Mouse (Mus musculus) right cerebral cortex, postnatal 4 days (tissue): ENCODE data around the gene Gabra5.

Experiments
- DNase-seq: peaks from one replicate; pipeline ENCODE4 v3.0.0-alpha.2; 2022

Gabra5 gene

DNA sequence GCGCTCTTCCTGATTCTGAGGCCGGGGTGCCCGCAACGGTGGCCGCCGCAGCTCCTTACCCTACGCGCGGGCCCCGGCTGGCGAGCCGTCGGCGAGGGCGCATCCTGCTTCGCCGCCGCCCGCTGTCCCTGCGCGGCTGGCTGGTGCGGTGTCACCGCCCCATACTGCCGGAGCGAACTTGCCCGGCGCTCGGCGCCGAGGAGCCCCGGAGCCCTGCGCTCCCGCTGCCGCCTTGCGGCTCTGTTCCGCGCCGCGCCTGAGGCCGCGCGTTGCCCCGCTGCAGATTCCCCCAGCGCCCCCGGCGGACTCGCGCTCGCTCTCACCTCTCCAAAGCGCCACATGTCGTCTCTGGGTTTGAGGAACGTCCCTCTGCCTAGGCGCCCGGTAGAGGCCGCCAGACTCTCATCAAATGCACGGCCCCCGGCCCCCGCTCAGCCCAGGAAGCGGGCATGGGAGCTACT lies at the start of gene Gabra5:
TSS of gene Gabra5 (minus strand) at position 379 of the 461 bp plus-strand sequence.
- DNase-seq, result peak; percentile 68

DNA sequence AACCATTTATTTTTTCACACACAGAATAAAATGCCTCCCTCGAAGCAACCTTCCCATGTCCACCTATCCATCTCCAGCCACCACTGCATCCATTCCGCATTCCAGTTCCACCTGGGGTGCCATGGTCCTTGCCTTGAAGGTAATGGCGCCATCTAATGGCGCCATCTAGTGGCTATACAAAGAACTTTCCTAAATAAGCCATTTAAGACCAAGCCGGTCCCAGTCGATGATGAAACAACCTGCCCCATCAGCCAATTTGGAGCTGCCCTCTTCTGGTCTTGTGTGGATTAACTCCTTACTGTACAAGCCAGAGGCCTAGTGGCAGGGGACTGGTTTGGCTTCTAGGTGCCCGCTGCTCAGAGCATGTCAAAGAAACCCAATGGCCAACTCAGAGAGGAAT lies 28.7 kb upstream of the Gabra5 start:
- DNase-seq, result no peak

- no peak for DNase-seq
These were observed 22.8 kb upstream of the Gabra5 start for GRCm38 (mm10) chr7:57532676-57533075.

DNA sequence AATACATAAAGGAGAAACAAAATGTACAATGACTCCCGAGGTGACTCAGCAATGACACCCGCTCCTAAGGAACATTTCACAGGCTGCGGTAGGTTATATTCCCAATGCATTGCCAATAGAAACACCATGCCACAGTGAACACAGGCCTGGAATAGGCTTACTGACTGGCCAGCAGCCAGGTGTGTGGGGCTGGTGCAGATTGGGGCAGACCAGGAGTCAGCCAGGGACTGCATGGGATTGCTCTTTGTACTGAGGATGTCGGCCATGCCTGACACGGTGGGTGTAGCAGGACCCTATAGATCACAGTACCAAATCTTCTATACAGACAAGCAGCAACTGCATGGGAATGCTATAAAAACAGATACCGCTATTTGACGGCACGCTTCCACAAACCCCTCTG lies 20.1 kb upstream of the Gabra5 start:
- no peak for DNase-seq

DNA sequence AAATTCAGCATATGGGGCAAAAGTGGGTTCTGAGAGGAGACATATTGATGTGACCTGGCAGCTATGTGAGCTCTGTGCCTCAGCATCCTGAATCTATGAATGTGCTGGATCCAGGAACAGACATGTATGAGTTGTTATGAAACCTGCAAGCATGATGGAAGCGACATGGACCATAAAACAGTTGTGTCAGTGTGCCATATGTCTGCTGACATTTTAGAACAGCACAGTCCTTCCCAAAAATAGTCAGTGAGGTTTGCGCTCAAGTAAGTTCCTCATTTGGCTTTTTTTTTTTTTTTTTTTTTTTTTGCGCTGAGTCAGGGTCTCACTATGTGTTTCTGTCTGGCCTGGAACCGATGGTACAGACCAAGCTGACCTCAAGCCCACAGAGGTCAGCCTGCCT lies 19.6 kb upstream of the Gabra5 start:
- DNase-seq, result no peak

GRCm38 (mm10) chr7:57512955-57513354 lies 3.1 kb upstream of the Gabra5 start:
- peak; percentile 40 for DNase-seq

DNA sequence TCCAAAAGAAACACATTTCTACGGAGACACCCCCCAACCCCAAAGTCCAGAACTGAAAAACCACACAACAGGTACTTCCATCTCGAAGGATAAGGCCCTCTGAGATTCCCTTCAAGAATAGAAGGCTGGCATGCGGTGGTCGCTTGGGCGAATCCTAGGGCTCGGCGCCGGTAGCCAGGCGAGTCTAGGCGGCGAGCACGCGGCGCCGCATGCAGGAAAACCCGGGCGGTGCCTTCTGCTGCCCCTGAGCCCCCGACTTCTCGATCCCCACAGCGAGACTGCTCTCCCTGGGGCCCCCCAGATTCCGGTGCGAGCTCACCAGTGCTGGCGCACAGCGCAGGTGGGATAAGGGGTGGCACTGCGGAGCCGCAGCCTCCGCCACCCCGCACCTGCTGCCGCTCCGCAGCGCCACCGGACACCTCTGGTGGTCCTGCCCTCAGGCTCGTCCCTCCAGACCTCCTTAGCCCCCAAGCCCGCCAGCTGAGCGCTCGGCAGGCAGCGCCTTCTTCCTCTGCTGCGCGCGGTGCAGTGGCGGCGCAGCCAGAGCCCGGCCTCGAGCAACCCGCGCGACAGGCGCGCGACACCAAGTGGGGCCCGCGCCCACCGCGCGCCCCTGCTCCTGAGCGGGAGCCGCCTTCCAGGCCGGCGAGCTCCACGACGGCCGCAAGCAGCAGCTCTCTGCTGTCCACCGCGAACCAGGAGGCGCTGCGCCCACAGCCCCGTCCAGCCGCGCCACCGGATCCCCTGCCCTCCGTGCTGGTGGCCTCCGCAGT lies 813 bp downstream of the Gabra5 start:
- DNase-seq, result peak; percentile 52

- DNase-seq, result no peak
These were observed 7.0 kb downstream of the Gabra5 start for GRCm38 (mm10) chr7:57502809-57503208.

- DNase-seq, result peak; percentile 42
These were observed 18.1 kb downstream of the Gabra5 start for GRCm38 (mm10) chr7:57491795-57492194.

DNA sequence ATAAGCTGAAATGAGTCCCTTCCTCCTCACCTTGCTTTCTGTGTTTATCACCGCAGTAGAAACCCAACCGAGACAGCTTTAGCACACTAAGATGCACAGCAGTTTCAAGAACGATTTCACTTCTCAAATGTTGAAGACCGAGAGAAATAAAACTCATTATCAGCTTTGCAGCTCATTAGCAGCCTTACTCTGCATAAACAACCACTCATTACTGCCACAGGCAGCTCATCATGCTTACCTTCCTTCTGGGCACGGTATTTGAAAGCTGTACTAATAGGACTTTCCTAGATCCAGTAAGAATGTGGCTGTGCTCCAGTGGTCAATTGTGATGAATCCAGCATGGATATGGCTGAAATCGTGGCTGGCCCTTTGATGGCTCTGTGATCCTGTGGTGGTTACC lies 23.0 kb downstream of the Gabra5 start:
- DNase-seq, result no peak

- no peak for DNase-seq
These were observed 27.0 kb downstream of the Gabra5 start for GRCm38 (mm10) chr7:57482896-57483295.

DNA sequence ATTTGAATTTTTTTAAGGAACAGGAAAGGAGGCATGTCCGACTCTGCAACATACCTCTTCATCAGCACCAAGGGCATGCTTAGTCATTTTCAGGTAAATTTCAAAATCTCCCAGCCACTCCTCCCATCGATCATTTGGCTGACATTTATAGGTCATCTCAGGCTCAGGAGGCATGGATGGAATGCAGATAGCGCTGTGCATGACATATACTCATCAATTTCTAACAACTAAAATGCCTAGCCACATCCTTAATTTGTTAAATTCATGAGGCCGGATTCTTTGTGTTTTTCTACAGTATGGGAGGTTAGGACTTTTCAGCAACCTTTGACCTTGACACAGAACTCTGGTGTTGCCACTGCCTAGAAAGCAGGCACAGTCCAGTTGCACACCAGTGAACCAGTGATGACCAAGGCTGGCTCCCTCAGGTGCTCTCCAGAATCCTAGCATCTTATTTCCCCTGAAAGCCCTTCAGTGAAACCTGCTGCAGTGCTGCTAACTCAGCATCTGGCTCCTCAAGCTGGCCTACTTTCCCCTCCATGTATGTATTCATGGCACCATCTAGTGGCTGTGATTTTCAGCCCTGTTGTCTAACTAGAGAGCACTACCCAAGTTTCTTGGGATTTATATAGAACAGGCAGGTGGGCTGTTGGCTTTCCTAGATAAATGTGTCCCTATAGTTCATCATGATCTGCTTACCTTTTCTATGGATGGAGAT lies 35.9 kb downstream of the Gabra5 start:
- DNase-seq, result peak; percentile 54

- no peak for DNase-seq
These were observed 38.5 kb downstream of the Gabra5 start for GRCm38 (mm10) chr7:57471316-57471715.

DNA sequence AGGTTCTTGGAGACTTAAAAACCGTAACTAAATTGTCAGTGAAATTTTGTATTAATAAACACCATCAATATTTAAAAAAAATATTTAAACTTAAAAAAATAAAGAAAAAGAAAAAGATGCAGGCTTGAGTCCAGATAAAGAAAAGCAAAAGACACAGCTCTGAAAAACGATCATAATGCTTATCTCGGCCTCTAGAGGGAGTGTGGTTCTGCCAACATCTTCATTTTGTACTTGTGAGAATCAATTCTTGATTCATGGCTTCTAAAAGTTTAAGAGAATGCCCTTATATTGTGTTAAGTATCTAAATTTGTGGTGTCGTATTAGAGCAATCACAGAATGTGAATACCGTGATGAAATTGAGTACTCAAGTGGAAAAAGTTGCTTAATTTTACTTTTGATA lies 49.5 kb downstream of the Gabra5 start:
- no peak for DNase-seq

GRCm38 (mm10) chr7:57448239-57448638 lies 61.6 kb downstream of the Gabra5 start:
- no peak for DNase-seq

DNA sequence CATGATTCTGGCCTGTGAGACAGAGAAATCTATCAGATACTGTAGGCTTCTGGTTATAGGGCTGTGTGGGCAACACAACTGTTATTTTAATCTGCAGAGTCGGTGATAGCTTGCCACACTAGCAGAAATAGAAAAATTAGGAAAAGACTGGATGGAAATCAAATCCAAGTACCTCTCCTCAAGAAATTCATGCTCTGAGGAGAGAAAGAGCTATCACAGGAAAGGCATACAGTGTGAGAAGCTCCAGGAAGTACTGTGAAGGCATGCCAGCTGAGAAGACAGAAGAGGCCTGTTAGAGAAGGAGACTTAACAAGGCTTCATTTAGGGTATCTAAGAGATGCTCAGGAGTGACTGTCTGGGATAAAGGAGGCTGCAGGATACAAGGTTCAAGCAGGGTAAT lies 87.2 kb downstream of the Gabra5 start:
- DNase-seq, result no peak

DNA sequence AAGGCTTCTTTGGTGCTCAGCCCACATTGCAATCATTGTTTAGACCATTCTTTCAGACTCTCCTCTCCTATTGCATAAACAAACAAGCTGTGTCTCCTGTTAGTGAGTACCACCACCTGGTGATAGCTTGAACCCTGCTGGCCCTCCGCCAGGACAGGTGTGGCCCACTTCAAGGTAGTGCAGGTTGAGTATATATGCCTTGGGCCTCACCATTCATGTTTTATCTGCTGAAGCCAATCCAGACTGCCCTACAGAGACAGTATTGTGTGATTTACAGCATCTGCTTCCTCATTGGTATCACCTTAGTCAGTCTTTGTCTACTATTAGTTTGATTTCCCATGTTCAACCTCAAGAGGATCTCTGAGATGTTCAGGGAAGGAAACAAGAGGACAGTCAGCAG lies 88.8 kb downstream of the Gabra5 start:
- DNase-seq, result no peak

GRCm38 (mm10) chr7:57419392-57419791 lies 90.5 kb downstream of the Gabra5 start, which contains the start of gene Gabrb3:
TSS of gene Gabrb3 (plus strand) at chr7:57419692.
- no peak for DNase-seq

- no peak for DNase-seq
These were observed 97.0 kb downstream of the Gabra5 start for GRCm38 (mm10) chr7:57412896-57413295.

- DNase-seq, result no peak
These were observed 98.7 kb downstream of the Gabra5 start for GRCm38 (mm10) chr7:57411163-57411562.

DNA sequence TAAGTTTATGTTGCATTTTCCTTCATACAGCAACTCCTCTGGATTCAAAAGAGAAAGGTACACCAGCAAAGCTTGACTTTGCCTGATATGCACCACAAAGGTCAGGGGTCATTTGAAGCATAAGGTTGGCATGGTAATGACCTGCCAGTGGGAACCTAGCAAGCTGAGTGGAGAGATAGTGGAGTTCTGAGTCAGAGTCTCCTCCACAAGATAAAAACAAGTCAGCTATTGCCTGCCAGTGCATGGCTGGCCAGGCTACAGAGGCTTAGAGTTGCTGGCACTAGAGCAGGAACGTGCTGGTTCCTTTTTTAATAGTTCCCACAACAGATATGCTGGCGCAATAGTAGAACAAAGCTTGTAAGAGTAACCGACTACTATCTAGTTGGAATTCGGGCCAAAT lies 116.3 kb downstream of the Gabra5 start:
- no peak for DNase-seq

GRCm38 (mm10) chr7:57390046-57390445 lies 119.8 kb downstream of the Gabra5 start:
- no peak for DNase-seq

DNA sequence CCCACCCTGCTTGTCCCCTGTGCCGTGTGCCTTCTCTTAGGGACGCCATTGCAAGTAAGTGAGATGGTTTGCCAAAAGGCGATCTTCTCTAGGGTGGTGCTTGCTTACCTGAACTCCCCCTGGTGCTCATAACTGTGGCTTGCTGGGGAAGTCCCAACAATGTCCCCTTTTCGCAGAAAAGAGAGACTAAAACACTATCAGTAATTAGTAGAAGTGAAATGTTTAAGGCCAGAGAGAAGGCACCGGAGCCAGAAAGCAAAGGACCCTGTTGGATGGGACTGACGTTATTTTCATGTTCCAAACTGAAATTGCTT lies 122.6 kb downstream of the Gabra5 start:
- no peak for DNase-seq
